23 mouse cellular contexts compared by ENCODE assay signal in the genomic region with DNA sequence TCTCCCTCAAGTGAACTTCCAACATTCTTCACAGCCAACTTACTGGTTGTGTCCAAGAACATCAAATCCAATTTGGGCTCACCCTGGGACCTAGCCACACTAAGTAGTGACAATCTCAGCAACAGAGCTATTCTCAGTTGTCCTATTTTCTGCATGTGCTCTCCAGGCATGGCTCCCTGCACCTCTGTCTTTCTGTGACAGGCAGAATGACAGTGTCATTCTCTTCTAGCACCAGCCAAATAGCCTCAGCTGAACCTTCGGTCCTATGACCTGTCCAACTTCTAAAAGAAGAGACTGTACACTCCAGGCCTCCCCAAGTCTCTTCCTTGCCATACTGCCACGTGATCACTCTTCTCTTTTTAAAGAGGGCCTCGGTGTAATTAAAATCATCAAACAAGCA.
"Had no signal": no experiment of that assay in that cellular context is flagged by ENCODE, and none has a peak within 500 bp of the region (broad histone marks: within the 10 kb centered on the region; RNA-seq: fewer than 3 reads in every experiment).

No protein-coding gene starts in this region.

- H3K9me3 ChIP-seq: heart, embryonic 13.5 days; heart, embryonic 15.5 days; hindbrain, embryonic 13.5 days; hindbrain, embryonic 15.5 days; kidney, embryonic 15.5 days; limb, embryonic 13.5 days; limb, embryonic 15.5 days; liver, embryonic 12.5 days had no signal

- H3K27ac ChIP-seq: heart, embryonic 13.5 days; heart, embryonic 15.5 days; hindbrain, embryonic 13.5 days; hindbrain, embryonic 15.5 days; hindbrain, postnatal 0 days; kidney, embryonic 15.5 days; kidney, postnatal 0 days; limb, embryonic 13.5 days; limb, embryonic 15.5 days; liver, embryonic 12.5 days; liver, embryonic 14.5 days had no signal

- H3K4me3 ChIP-seq: heart, embryonic 13.5 days; heart, embryonic 15.5 days; hindbrain, embryonic 13.5 days; hindbrain, embryonic 15.5 days; kidney, embryonic 15.5 days; limb, embryonic 13.5 days; limb, embryonic 15.5 days; liver, embryonic 12.5 days had no signal

- H3K36me3 ChIP-seq: heart, embryonic 13.5 days; heart, embryonic 15.5 days; hindbrain, embryonic 13.5 days; hindbrain, embryonic 15.5 days; kidney, embryonic 15.5 days; limb, embryonic 13.5 days; limb, embryonic 15.5 days; liver, embryonic 12.5 days had no signal

- ATAC-seq: forebrain, postnatal 0 days; hindbrain, postnatal 0 days; intestine, embryonic 16.5 days; liver, embryonic 12.5 days had no signal

- H3K4me2 ChIP-seq: heart, embryonic 13.5 days; heart, embryonic 15.5 days; hindbrain, embryonic 13.5 days; hindbrain, embryonic 15.5 days; kidney, embryonic 15.5 days; limb, embryonic 13.5 days; limb, embryonic 15.5 days; liver, embryonic 12.5 days had no signal

- DNase-seq: forebrain, postnatal 0 days; gastrocnemius, postnatal 14 days; gastrocnemius, postnatal 36 days; kidney, adult 11 months; kidney, adult 2 months; kidney, adult 9 months; kidney, postnatal 14 days; kidney, postnatal 36 days; layer of hippocampus, adult 9-11 months; layer of hippocampus, postnatal 36 days; left cerebral cortex, postnatal 4 days had no signal

- H3K27me3 ChIP-seq: heart, embryonic 13.5 days; heart, embryonic 15.5 days; hindbrain, embryonic 13.5 days; hindbrain, embryonic 15.5 days; kidney, embryonic 15.5 days; limb, embryonic 13.5 days; limb, embryonic 15.5 days; liver, embryonic 12.5 days had no signal

- H3K4me1 ChIP-seq: heart, embryonic 13.5 days; heart, embryonic 15.5 days; hindbrain, embryonic 13.5 days; hindbrain, embryonic 15.5 days; kidney, embryonic 15.5 days; limb, embryonic 13.5 days; limb, embryonic 15.5 days; liver, embryonic 12.5 days had no signal

- H3K9ac ChIP-seq: forebrain, postnatal 0 days; heart, embryonic 13.5 days; heart, embryonic 15.5 days; hindbrain, embryonic 13.5 days; hindbrain, embryonic 15.5 days; kidney, embryonic 15.5 days; limb, embryonic 13.5 days; limb, embryonic 15.5 days; liver, embryonic 12.5 days; liver, embryonic 14.5 days had no signal
